Mouse (Mus musculus) right cerebral cortex, adult 2 months (tissue): ENCODE measurements at regions not wholly inside any gene's neighbourhood (a gene's known extent, or its start where the extent isn't known, plus 50 kb on each side); places are given as distances from the start of the nearest gene placed in this dataset.

Source experiments
- DNase-seq, 2 experiments: peaks; one replicate each; pipeline ENCODE4 v3.0.0; 2021 to 2022; ENCODE audit warnings: low spot score in 2 of 2

DNA sequence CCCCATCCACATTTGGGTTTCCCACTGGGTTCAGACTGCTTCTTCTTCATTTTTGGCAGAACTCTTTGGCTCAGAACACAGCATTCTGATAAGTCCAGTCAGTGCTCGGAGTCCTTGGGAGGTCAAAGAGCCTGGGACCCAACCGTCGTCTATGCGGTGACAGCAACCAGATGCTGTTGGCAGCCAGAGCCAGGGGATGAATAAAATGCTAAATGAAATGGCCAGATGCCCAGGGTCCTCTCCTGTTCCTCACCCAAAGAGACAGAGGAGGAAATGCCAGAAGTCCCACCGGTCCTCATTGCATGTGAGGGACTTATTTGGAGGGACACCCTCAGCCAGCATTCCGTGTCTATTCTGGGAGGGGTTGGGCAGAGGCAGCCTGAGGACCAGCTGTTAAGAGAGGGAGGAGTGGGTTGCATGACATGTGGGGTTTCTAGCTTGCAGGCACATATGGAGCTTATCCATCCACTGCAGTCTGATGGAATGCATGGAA, 801.2 kb upstream of the Lrrc6 start:
- no peak for DNase-seq

DNA sequence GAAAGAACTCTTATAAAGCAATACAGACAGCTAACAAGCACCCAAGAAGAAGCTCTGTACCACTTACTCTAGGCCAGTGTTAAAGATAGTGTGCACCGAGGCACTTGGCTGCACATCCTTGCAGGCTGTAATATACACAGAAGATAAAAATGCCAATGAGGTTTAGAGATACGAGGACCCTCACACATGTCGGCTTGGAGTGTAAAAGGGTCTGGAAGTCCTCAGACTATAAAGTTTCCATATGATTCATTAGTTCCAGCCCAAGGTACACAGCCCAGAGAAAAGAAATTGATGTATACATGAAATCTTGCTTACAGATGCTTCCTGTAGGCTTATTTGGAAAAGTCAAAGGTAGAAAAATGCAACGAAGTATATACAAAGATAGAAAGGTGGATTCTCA, 800.3 kb upstream of the Lrrc6 start:
- DNase-seq = no peak

DNA sequence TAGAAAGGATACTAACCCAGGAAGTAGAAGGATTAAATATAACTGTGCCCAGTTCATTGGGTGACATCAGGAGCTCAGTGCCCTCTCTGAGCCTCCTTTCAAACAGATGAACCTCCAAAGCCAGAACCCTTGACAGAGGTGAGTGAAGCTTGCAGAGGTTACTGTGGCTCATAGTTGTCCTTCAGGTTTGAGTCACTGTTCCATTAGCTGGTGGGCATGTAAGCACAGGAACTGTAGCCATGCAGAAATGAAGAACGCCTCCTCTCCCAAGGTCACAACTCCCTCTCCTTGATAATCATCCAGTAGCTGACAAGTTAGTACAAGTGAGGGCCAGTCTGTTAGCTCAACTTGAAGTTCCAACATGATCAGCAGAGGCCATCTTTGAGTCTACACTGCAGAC, 794.1 kb upstream of the Lrrc6 start:
- DNase-seq = no peak

DNA sequence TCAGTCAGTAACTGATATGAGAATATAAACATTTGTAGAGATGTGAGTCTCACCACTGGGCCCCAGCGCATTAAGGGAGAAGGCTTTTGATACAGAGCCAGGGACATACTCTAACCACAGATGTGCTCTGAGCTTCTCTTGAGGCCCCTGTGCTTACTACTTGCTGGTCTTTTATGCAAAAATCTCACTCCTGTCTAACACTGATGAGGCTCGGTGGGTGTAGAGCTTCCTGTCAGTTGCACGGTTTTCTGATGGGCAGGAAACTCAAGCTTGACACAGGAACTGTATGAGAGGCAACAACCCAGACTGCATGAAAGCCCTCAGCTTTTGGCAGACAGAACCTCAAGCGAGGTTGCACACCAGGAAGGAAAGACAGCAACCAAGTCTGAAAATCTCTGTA, 789.0 kb upstream of the Lrrc6 start:
- no peak for DNase-seq

DNA sequence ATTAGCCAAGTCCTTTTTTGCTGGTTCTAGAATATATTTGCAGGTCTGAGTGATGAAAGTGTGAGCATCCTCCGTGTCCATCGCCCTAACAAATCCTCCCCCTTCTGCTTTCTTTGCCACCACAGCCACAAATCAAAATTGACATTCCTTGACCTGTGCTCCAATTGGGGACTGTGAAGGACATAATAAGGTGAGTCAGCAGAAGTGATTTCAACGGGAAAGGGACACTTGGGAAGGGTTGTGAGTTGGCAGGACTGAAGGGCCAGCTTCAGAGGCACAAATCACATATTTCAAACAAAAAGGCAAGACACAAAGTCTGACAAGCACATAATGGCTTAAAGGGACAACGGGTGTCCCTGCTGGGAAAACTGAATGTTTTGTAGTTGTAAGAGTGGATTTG, 784.2 kb upstream of the Lrrc6 start:
- no peak for DNase-seq

DNA sequence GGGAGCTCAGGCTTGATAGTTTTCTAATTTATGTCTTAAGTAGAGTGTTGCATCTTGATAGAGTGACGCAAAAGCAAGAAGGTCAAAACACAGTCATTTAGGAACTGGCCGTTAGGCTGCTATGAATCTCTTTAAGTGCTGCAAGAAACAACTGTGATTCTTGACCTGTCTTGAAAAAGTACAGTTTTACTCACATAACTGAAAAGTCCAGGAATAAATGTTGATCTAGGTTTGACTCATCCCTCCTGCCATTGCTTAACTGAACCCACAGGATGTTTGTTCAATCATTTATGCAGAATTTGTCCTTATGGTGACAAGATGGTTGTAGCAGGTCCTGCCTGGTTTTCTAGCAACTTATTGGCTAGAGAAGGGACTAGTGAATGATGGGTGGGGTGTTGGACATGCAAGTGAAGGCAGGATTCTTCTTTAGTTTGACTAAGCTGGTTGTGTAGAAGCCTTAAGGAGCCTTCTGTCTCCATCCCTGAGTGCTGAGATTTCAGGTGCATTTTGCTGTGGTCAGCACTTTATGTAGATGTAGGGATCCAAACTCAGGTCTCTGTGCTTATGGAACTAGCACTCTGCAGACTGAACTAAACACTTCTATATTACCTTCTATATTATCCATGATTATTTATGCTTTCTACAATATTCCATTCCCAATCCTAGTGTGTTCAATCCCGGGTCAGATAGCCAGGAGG, 782.7 kb upstream of the Lrrc6 start:
- DNase-seq = no peak

DNA sequence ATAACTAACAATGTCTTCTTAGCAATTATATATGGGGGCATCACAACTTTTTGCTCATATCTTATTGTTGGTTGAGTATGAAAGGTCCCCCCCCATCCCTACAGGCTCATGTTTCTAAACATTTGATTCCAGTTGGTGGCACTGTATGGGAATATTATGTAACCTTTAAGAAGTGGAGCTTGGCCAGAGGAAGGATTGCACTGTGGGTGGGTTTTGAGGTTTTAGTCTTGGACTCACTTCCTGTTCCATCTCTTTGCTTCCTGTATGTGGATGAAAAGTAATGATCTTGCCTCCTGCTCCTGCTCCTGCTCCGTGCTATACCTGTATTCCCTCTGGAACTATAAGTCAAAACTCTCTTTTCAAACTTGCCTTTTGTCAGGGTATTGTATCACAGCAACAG, 778.2 kb upstream of the Lrrc6 start:
- DNase-seq = no peak

DNA sequence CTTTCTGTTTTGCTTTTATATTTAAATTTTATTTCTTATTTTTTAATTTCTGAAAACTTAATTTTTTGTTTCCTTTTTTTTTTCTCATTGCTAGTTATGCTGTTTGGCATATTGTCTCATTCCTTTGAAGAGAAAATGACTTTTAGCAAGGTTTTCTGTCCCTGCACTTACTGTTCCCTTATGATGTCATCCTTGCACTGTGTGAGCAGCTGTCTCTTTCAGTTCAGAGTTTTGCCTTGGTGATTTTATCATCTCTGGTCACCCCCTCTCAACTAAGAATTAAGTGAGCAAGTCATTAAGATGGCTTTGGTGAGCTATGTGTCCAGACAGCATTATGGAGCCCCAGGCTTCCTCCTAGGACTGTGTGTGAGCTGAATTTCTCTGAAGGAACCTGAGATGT, 774.3 kb upstream of the Lrrc6 start:
- DNase-seq = no peak

DNA sequence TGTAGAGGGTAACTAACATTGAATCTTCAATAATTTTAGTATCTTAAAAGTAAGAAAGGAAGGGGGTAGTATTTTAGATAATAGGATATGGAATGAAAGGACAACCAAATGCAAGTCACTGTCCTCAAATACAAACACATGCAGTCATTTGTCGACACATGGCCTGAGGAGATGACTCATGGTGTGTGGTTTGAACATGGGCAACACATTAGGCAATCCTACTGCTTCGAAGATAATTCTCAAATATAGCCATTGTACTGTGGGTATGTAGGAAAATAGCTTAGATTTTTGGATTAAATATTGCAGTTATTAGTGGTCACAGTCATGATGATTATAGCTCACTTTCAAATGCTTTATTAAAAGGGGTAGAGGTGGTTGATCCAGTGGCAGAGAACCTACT, 771.7 kb upstream of the Lrrc6 start:
- DNase-seq = no peak

DNA sequence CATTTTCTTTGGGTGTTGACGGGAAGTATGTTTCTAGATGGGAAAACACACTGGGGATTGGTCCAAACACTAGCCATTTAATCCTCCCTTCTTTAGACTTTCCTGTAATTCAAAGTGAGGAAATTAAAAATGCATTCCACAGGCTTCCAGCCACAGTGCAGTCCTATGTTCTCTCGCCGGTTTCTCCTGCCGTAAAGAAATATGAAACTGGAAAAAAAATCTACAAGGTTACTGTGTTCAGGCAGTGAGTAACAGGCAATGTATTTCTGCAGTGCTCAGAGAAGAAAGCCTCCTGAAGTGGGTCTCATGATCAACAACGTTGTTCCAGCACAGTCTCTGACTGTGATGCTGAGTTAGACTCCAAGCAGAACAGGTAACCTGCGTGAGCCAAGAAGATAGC, 763.0 kb upstream of the Lrrc6 start:
- DNase-seq = no peak

DNA sequence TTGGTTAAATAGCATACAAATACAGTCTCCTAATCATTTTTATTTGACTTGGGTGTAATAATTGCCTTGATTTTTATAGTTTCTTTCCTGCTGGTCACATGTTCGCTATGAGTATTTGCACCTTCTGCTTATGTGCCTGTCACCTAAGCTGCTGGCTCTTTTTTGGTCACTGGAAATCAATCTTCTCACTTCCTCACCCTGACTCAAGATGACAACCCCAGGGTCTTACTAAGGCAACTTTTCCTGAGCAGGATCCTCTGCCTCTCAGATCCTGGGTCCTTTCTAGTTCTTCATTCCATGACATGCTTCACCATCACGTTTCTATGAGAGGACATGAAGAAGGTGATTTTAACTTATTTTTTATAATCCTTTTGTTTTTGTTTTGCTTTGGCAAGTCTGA, 762.6 kb upstream of the Lrrc6 start:
- no peak for DNase-seq

DNA sequence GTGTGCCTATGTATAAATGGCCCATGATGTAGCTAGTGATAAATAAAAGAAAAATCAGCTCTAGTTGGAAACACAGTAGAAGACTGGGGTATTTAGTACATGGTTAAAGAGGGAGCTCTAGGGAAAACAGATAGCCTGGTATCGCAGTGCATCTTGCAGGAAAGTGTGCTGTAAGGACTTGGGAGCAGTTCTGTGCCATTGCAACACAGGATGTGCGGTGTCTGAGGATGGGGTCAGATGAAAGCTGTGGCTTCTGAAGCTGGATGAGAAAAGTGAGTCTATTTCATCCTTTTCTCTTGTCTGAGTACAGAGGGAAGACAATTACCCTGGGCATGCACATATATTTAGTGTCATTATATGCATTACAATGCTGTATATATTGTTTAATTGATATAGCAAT, 761.6 kb upstream of the Lrrc6 start:
- DNase-seq = no peak

DNA sequence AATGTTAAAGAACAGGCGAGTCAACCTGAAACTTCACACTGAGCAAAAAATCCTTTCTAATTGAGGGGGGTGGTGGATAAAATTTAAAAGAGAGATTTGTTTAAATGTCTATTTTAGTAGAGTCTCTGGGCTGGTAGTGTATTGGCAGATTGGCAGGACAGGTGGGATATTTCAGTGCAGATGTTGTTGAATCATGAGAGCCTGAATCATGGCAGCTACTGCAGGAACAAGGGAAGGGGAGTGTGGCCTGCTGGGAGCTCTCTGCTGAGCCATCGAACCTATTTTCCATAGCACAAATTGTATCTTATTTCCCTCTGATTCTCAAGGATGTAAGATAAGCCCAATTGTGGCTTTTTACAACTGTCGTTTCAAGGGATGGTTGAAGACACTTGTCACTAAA, 760.0 kb upstream of the Lrrc6 start:
- DNase-seq = no peak

DNA sequence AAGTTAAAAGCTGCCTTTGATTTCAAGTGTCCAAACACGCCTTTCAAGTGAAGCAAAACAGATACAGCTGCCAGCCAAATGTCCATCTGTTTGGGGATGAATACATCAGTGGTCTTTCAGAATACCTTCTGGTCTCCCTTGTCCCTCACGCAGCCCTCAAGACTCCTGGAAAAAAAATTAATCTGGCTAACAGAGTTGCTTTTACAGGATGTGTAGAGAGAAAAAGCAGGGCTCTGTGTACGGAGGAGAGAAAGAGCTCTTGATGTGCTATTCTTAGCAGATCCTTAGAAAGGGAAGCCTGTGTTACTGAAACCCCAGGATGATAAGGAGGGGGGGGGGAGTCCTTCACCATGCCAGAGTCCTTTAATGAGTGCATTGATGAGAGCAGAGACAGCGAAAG, 748.4 kb upstream of the Lrrc6 start:
- DNase-seq = no peak

DNA sequence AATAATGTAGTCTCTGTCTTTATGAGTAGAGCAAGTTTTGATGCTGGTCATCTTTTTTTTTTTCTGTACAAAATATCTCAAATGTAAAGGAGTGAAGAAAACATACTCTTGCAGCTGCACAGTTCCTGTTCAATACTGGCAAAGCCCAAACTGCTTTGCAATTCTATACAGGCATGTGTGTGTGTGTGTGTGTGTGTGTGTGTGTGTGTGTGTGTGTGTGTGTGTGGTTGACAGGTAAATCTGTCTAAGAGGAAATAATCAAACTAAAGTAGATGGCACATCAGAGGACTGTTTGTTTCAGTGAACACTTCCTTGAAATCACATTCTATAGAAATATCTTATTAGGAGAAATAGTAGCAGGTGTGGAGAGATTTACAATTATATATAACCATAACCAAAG, 747.8 kb upstream of the Lrrc6 start:
- no peak for DNase-seq

DNA sequence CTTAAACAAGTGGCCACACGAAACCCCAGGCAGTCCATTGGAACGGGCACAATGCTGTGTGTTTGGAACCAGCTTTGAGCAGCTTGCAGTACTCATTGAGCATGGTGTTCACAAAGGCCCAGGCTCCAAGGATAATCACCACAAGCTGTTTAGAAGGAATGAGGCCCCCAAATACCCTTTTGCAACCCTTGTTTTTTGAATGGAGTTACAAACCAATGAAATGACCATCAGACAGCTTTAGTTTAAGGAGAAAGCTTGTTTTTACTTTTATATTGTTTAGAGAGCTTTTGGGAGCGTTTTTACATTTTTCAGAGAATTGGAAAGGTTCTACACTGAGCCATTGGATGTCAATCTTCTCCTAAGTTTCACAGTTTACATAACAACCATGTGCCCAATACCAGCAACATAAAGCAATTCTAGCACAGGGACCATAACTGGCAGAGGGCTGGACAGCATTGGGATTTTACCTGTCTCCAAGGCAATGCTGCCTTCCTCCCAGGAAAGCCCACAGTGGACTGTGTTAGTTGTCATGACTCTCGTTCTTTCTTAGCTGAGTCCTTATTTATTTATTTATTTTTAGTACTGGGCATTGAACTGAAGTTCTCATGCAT, 745.1 kb upstream of the Lrrc6 start:
- DNase-seq = no peak

DNA sequence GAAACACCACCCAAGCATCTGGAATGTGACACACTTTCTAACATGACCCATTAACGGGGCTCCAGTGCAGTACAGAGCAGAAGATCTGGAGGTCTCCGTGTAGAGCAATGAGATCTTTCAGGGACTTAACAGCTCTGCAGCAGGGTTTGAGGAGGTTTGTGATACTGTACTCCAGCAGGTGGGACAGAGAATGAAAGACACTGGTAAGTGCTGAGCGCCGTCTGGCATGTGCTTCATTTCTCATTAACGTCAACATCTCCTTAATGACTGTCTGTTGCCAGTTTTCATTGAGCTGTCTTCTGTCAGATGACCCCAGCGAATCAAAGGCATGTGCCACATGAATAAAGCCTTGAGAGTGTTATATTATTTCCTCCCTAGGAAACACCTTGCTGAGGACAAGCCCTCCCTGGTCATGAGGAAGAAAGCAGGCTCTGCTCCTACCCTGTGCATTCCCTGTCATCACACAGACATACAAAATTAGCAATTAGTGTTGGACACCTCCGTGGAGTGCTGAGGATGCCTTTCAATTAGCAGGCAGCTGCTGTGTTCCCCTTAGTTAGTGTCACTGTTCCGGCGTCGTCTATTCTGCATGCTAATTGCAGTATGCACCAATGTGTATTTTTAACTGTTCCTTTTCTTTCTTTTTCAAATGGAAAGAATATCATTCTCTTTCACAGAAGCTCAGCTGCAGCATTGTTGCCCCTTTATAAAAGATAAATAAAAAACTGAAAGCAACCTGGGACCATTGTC, 744.4 kb upstream of the Lrrc6 start:
- DNase-seq = no peak

DNA sequence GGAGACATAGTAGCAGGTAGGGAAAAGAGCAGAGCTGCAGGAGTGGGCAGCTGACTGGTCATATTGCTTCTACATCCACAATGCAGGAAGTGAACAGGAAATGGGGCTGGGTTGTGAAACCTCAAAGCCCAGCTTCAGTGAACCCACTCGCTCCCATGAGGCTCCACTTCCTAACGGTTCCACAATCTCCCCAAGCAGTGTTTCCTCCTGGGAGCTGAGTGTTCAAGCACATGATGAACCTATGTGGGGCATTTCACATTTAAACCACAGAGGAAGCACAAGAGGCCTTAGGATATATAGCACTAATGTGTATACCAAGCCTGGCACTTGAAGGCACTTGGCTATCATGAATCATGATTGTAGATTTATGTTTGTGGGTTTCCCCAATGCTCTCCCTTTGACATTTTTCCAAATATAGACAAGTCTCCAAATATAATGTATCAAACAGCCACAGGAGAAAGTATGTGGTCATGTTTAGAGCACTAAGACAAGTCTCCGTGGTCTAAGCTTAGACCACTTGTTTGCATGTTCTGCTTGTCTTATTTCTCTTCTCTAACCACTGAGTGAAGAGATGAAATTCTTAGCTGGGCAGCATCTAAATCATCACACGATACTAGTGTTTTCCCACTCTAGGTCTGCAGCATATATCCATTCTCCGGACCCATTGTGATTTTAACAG, 734.5 kb upstream of the Lrrc6 start:
- DNase-seq = no peak

DNA sequence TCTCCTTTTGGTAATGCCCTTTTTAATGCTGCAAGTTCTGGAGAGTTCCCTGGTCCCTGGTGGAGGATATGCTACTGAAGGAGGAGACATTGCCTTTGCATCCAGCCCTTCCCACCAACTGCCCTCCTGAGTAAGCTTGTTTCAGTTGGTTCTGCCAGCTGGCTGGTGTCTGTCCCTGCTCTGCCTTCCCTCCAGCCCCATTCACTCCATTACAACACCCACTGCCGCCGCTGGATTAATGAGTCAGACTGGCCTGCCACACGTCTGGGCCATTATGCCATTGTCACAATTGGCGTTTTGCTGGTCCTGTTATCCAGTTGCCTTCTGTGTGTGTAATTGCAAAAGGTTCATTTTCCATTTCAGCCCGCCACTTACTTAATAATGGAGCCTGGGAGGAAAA, 728.6 kb upstream of the Lrrc6 start:
- no peak for DNase-seq

DNA sequence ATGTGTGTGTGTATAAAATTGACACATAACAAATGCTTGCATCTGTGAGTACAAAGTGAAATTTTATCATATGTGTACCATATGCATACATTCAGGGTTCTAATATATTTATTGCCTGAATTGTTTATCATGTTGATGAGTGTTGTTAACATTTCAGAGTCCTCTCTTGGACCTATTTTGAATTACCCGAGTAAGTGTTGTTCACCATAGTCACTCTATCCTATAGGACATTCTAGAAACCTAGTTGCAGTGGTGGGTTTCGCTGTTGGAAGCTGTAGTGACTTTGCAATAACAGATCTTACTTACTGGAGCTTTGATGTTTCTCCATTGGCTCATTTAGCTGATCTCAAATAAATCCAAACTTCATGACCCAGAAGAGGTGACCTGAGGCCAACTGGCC, 727.9 kb upstream of the Lrrc6 start:
- DNase-seq = no peak

DNA sequence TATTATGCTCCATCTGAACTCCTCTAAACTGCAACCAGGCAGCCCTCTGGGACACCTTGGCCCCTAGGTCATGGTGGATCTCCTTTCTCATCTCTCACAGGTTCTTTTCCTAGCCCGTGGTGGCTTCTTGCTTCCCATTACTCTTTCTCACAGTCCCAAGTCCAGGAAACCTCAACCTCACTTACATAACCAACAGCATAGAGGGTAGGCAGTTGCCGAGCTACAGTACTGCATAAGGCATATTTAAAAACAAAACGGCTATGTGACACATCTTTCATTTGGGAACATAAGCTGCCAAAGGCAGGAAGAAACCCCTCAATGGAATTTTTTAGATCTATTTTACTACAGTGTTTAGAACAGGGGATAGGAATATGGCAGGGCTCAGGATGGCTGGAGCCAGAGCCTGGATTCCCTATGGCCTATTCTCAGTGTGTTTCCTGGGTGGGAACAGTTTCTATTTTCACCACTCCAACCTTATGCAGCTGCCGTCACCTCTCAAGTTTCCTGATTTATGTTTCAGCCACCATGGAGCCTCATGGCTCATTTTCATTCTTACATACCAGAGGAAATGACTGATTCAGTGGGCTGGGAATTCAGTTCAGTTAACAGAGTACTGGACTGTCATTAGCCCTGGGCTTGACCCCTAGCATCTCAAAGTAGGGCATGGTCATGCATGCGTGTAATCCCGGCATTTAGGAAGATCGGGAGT, 726.9 kb upstream of the Lrrc6 start:
- no peak for DNase-seq

DNA sequence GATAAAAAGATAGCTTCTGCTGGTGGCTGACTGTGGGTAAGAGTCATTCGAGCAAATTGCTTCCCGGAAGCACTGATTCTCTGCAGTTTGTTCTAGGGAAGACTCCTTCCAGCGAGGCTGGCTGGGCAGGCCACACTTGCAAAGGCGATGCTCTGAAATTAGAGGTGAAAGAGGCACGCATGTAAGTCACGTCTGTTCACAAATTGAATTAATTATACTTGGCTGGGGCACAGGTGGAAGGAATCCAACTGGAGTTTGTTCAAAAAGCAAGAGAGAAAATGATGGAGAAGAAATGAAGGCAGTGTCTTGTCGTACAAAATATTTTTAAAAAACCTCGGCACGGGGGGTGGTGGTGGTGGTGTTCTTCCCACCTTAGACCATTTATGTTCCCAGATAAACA, 726.2 kb upstream of the Lrrc6 start:
- no peak for DNase-seq
